Mouse (Mus musculus) hindbrain, postnatal 0 days (tissue): ENCODE measurements around the gene Slc24a4. TPM values are rescaled to one million over a fixed set of nuclear protein-coding genes. Genes with fewer than 3 reads are reported as not detected.
"Not testable (repeated sequence)": the region's sequence is repeated elsewhere in the genome, so short reads cannot be mapped to it uniquely, and the experiment has no call there.

ENCODE experiments used
- ATAC-seq: fragments of 200-750 bp; cut with Nextera tagmentation; 2 replicates; pipeline ENCODE4 v1.8.0; 2017; ENCODE audit warnings: mild to moderate bottlenecking, moderate TSS enrichment, moderate library complexity
- DNase-seq: peaks from one replicate; pipeline ENCODE4 v3.0.0-alpha.2; 2015; ENCODE audit warnings: low spot score
- H3K27ac ChIP-seq: fragments of 300-500 bp; sonication (generic); 2 replicates; pipeline ENCODE4 v1.5.1; 2014; ENCODE audit warnings: mild to moderate bottlenecking
- H3K27me3 ChIP-seq: fragments of 300-500 bp; sonication (generic); 2 replicates; pipeline ENCODE4 v1.6.1; 2014; ENCODE audit warnings: low read length, mixed read lengths; ENCODE audit not compliant: insufficient read depth
- H3K36me3 ChIP-seq: fragments of 300-500 bp; sonication (generic); 2 replicates; pipeline ENCODE4 v1.6.1; 2014; ENCODE audit warnings: low read length, mixed read lengths; ENCODE audit not compliant: insufficient read depth
- H3K4me1 ChIP-seq: fragments of 300-500 bp; sonication (generic); 2 replicates; pipeline ENCODE4 v1.6.1; 2014; ENCODE audit warnings: antibody characterized with exemption, low read length, mixed read lengths; ENCODE audit not compliant: insufficient read depth
- H3K4me2 ChIP-seq: fragments of 300-500 bp; sonication (generic); 2 replicates; pipeline ENCODE4 v1.6.1; 2014; ENCODE audit warnings: low read depth, mild to moderate bottlenecking, low read length, moderate library complexity, mixed read lengths
- H3K4me3 ChIP-seq: fragments of 300-500 bp; sonication (generic); 2 replicates; pipeline ENCODE4 v1.5.1; 2014; ENCODE audit warnings: low read length
- H3K9ac ChIP-seq: fragments of 300-500 bp; sonication (generic); replicated peaks from 2 replicates; pipeline ENCODE4 v1.6.1; 2014; ENCODE audit warnings: mild to moderate bottlenecking, low read length, moderate library complexity, mixed read lengths
- H3K9me3 ChIP-seq: fragments of 300-500 bp; sonication (generic); 2 replicates; pipeline ENCODE4 v1.6.1; 2016; ENCODE audit warnings: low read length, mixed read lengths
- CTCF ChIP-seq: IDR thresholded peaks from 2 replicates; pipeline ENCODE4 v1.5.1; 2016; ENCODE audit warnings: antibody characterized with exemption, control low read depth, low read depth
- WGBS: fragments of 180-500 bp; shearing (Covaris S2); extraction: QIAGEN DNeasy Blood & Tissue Kit; methylation state at CpG from one replicate; pipeline ENCODE4 v1.1.7; 2014; 5-methylcytosine and 5-hydroxymethylcytosine counted together
- polyA plus RNA-seq: library from polyadenylated mRNA; unstranded; fragments of >200 nt; fragmentation: Nextera tagmentation; extraction: Ambion mirVana; gene quantifications from 2 replicates; pipeline ENCODE4 v1.2.1, GENCODE M21; 2015
- total RNA-seq: library from RNA; depleted of rRNA; stranded (reverse); fragments of >200 nt; gene quantifications from 2 replicates; pipeline ENCODE4 v1.2.3, GENCODE M21; 2014

Gene Slc24a4
- total and polyA plus RNA-seq, 2 experiments from 2014 or later: 2.3 to 7.2 TPM

- TF ChIP-seq CTCF: no peak
- H3K9ac ChIP-seq: no peak overlapping the region
- DNase-seq: no peak
- H3K4me3 ChIP-seq: no peak overlapping the region
- no peaks in the 10 kb centered on the region for H3K9me3 ChIP-seq
- no peaks in the 10 kb centered on the region for H3K36me3 ChIP-seq
- 64% methylated on average over 2 of the region's 2 CpGs for whole genome bisulfite sequencing
- ATAC-seq: no peak
- H3K4me2 ChIP-seq: no peak overlapping the region
- H3K27me3 ChIP-seq: no peaks in the 10 kb centered on the region
- no peaks in the 10 kb centered on the region for H3K4me1 ChIP-seq
- H3K27ac ChIP-seq: no peak overlapping the region
Measured at GRCm38 (mm10) chr12:102269144-102269543, 140.6 kb downstream of the Slc24a4 start.

- Histone ChIP-seq H3K27ac (no peak overlapping the region), H3K4me3 (no peak overlapping the region), H3K4me1 (no peaks in the 10 kb centered on the region), H3K36me3 (no peaks in the 10 kb centered on the region), H3K4me2 (no peak overlapping the region), H3K9ac (no peak overlapping the region), H3K27me3 (no peaks in the 10 kb centered on the region), H3K9me3 (no peaks in the 10 kb centered on the region)
- ATAC-seq (no peak), DNase-seq (no peak)
- WGBS: 87% methylated on average over 6 of the region's 6 CpGs
- TF ChIP-seq CTCF: no peak
Measured at GRCm38 (mm10) chr12:102270776-102271405, 142.4 kb downstream of the Slc24a4 start.

GRCm38 (mm10) chr12:102271447-102271846, 142.9 kb downstream of the Slc24a4 start:
- WGBS: 68% methylated on average over 4 of the region's 4 CpGs
- no peak for ATAC-seq

GRCm38 (mm10) chr12:102275833-102276443, 147.4 kb downstream of the Slc24a4 start:
- ATAC-seq (no peak), DNase-seq (peak; percentile 54)
- Histone ChIP-seq H3K4me3 (no peak overlapping the region), H3K4me1 (no peaks in the 10 kb centered on the region), H3K4me2 (no peak overlapping the region), H3K9me3 (no peaks in the 10 kb centered on the region), H3K27me3 (no peaks in the 10 kb centered on the region), H3K27ac (no peak overlapping the region), H3K36me3 (no peaks in the 10 kb centered on the region), H3K9ac (no peak overlapping the region)
- no peak for TF ChIP-seq CTCF
- WGBS: 40% methylated on average over 7 of the region's 7 CpGs

More at GRCm38 (mm10) chr12:102271447-102271846, 142.9 kb downstream of the Slc24a4 start:
- no peak overlapping the region for H3K27ac ChIP-seq
- no peaks in the 10 kb centered on the region for H3K4me1 ChIP-seq
- no peaks in the 10 kb centered on the region for H3K9me3 ChIP-seq
- no peak for TF ChIP-seq CTCF
- no peak overlapping the region for H3K4me3 ChIP-seq
- no peak overlapping the region for H3K4me2 ChIP-seq
- H3K27me3 ChIP-seq: no peaks in the 10 kb centered on the region
- H3K9ac ChIP-seq: no peak overlapping the region
- no peak for DNase-seq
- no peaks in the 10 kb centered on the region for H3K36me3 ChIP-seq

GRCm38 (mm10) chr12:102280290-102280689, 151.8 kb downstream of the Slc24a4 start:
- H3K4me3 ChIP-seq, DNase-seq, H3K9me3 ChIP-seq, H3K36me3 ChIP-seq, H3K4me1 ChIP-seq, H3K4me2 ChIP-seq, H3K27me3 ChIP-seq, ATAC-seq, H3K27ac ChIP-seq, H3K9ac ChIP-seq: not testable (repeated sequence)
- WGBS: 63% methylated on average over 4 of the region's 4 CpGs

- no peak overlapping the region for H3K9ac ChIP-seq
- no peaks in the 10 kb centered on the region for H3K9me3 ChIP-seq
- no peak overlapping the region for H3K27ac ChIP-seq
- ATAC-seq: no peak
- peaks cover 12% of the 10 kb centered on the region; the same call in 1 of the 2 replicates for H3K4me1 ChIP-seq
- H3K36me3 ChIP-seq: no peaks in the 10 kb centered on the region
- H3K4me2 ChIP-seq: no peak overlapping the region
- 54% methylated on average over 7 of the region's 7 CpGs for WGBS
- no peak overlapping the region for H3K4me3 ChIP-seq
- H3K27me3 ChIP-seq: no peaks in the 10 kb centered on the region
- no peak for DNase-seq
- TF ChIP-seq CTCF: no peak
Measured at GRCm38 (mm10) chr12:102280867-102281503, 152.5 kb downstream of the Slc24a4 start.

- Histone ChIP-seq H3K9ac (no peak overlapping the region), H3K27me3 (no peaks in the 10 kb centered on the region), H3K4me3 (no peak overlapping the region), H3K36me3 (no peaks in the 10 kb centered on the region), H3K9me3 (no peaks in the 10 kb centered on the region), H3K4me1 (peaks cover 22% of the 10 kb centered on the region; the same call in 1 of the 2 replicates), H3K4me2 (no peak overlapping the region), H3K27ac (no peak overlapping the region)
- ATAC-seq (no peak), DNase-seq (no peak)
- no peak for TF ChIP-seq CTCF
- WGBS: 49% methylated on average over 2 of the region's 2 CpGs
Measured at GRCm38 (mm10) chr12:102282126-102282525, 153.6 kb downstream of the Slc24a4 start.
